ENCODE assay signal across 13 mouse cellular contexts in genomic region chr5:64079462-64079817, GRCm38 (mm10). TPM values are rescaled to one million over a fixed set of nuclear protein-coding genes. Genes with fewer than 3 reads are reported as not detected.
DNase-seq lines count a peak whose midpoint lies in the region; ATAC-seq and TF ChIP-seq lines count a peak whose summit lies in the region.
"Had no signal": no experiment of that assay in that cellular context is flagged by ENCODE, and none has a peak within 500 bp of the region (broad histone marks: within the 10 kb centered on the region; RNA-seq: fewer than 3 reads in every experiment).

No protein-coding gene starts in this region.

- H3K27me3 ChIP-seq in intestine, embryonic 14.5 days (replicated peaks; ENCODE audit: control insufficient read depth, insufficient read depth, low read length), result no peaks in the 10 kb centered on the region
- no peaks in the 10 kb centered on the region for H3K27me3 ChIP-seq in intestine, postnatal 0 days (replicated peaks; ENCODE audit: control insufficient read depth, insufficient read depth, low read length)
- H3K27me3 ChIP-seq in embryonic facial prominence, embryonic 13.5 days, result no peaks in the 10 kb centered on the region
- H3K27me3 ChIP-seq: liver, embryonic 12.5 days; Patski had no signal

- no peak for TF ChIP-seq CTCF in intestine, postnatal 0 days (IDR thresholded peaks at IDR 0.05; ENCODE audit: low read depth)

- no peaks in the 10 kb centered on the region for H3K36me3 ChIP-seq in intestine, embryonic 14.5 days (ENCODE audit: control insufficient read depth, insufficient read depth, low read length)
- H3K36me3 ChIP-seq in intestine, postnatal 0 days (ENCODE audit: control insufficient read depth, insufficient read depth), result no peaks in the 10 kb centered on the region
- no peaks in the 10 kb centered on the region for H3K36me3 ChIP-seq in embryonic facial prominence, embryonic 13.5 days
- H3K36me3 ChIP-seq: liver, embryonic 12.5 days had no signal

- H3K4me2 ChIP-seq in intestine, embryonic 14.5 days (ENCODE audit: low read length), result no peak overlapping the region
- no peak overlapping the region for H3K4me2 ChIP-seq in intestine, postnatal 0 days (replicated peaks; ENCODE audit: low read depth)
- no peak overlapping the region; the same call in 1 of the 2 replicates for H3K4me2 ChIP-seq in embryonic facial prominence, embryonic 13.5 days
- H3K4me2 ChIP-seq: liver, embryonic 12.5 days had no signal

- H3K9me3 ChIP-seq in intestine, embryonic 14.5 days (ENCODE audit: control insufficient read depth, low read length), result no peaks in the 10 kb centered on the region
- H3K9me3 ChIP-seq in intestine, postnatal 0 days (ENCODE audit: control insufficient read depth), result no peaks in the 10 kb centered on the region
- H3K9me3 ChIP-seq in embryonic facial prominence, embryonic 13.5 days, result no peaks in the 10 kb centered on the region
- H3K9me3 ChIP-seq: liver, embryonic 12.5 days had no signal

- no peak for ATAC-seq in intestine, embryonic 14.5 days (replicated peaks; ENCODE audit: low FRiP score, low TSS enrichment, low read depth)
- no peak for ATAC-seq in intestine, postnatal 0 days
- ATAC-seq in common myeloid progenitor, adult 5-6 weeks (replicated peaks; ENCODE audit: low read depth, poor library complexity, severe bottlenecking), result peak; percentile 65
- no peak for ATAC-seq in embryonic facial prominence, embryonic 13.5 days (ENCODE audit: insufficient number of reproducible peaks, insufficient read depth, low FRiP score, low TSS enrichment, low read depth)
- peak; percentile 45; the same call in 1 of the 2 replicates for ATAC-seq in megakaryocyte progenitor cell, adult 5-6 weeks (replicated peaks; ENCODE audit: poor library complexity)
- ATAC-seq: hindbrain, postnatal 0 days; liver, embryonic 12.5 days; Patski had no signal

- no peak overlapping the region for H3K4me3 ChIP-seq in intestine, embryonic 14.5 days (ENCODE audit: low read depth, low read length)
- no peak overlapping the region for H3K4me3 ChIP-seq in intestine, postnatal 0 days (ENCODE audit: low read depth, low read length)
- H3K4me3 ChIP-seq in embryonic facial prominence, embryonic 13.5 days, result no peak overlapping the region
- H3K4me3 ChIP-seq: heart, adult 2 months; liver, embryonic 12.5 days had no signal

- H3K9ac ChIP-seq in intestine, embryonic 14.5 days (ENCODE audit: low read length), result no peak overlapping the region
- no peak overlapping the region for H3K9ac ChIP-seq in intestine, postnatal 0 days (ENCODE audit: low read depth, low read length)
- H3K9ac ChIP-seq in embryonic facial prominence, embryonic 13.5 days, result no peak overlapping the region
- H3K9ac ChIP-seq: liver, embryonic 12.5 days had no signal

- H3K4me1 ChIP-seq in intestine, embryonic 14.5 days (replicated peaks; ENCODE audit: control insufficient read depth, insufficient read depth, low read length), result peaks cover 14% of the 10 kb centered on the region
- H3K4me1 ChIP-seq in intestine, postnatal 0 days (replicated peaks; ENCODE audit: control insufficient read depth, insufficient read depth, low read length), result no peaks in the 10 kb centered on the region
- peaks cover 5% of the 10 kb centered on the region; the same call in 1 of the 2 replicates for H3K4me1 ChIP-seq in embryonic facial prominence, embryonic 13.5 days
- H3K4me1 ChIP-seq: liver, embryonic 12.5 days had no signal

- no peak for DNase-seq in intestine, embryonic 14.5 days (ENCODE audit: low spot score)
- no peak for DNase-seq in adrenal gland, adult 18-20 months (ENCODE audit: low spot score in 2 of 2)
- no peak for DNase-seq in thymus, postnatal 4 days
- DNase-seq: cerebellum, adult 8-10 months; heart, adult 2 months; kidney, postnatal 36 days had no signal

- H3K27ac ChIP-seq in intestine, embryonic 14.5 days (ENCODE audit: low read depth), result peak overlapping the region; percentile 84
- H3K27ac ChIP-seq in intestine, postnatal 0 days (ENCODE audit: low read depth, low read length), result no peak overlapping the region
- H3K27ac ChIP-seq in embryonic facial prominence, embryonic 13.5 days, result peak overlapping the region; percentile 73
- H3K27ac ChIP-seq: heart, adult 2 months; hindbrain, postnatal 0 days; liver, embryonic 12.5 days had no signal

- WGBS in intestine, embryonic 14.5 days, result 58% methylated on average over 4 of the region's 4 CpGs
- WGBS in intestine, postnatal 0 days, result 66% methylated on average over 4 of the region's 4 CpGs
- WGBS in embryonic facial prominence, embryonic 13.5 days, result 53% methylated on average over 4 of the region's 4 CpGs

RNA-seq across cellular contexts. Expression of gene Pgm2, which starts 13.3 kb away (rescaled TPM):
- polyA plus RNA-seq in intestine, embryonic 14.5 days (2014; fragmentation: Nextera tagmentation; extraction: Ambion mirVana), result 35.2 and 36.3 TPM in 2 replicates
- polyA plus RNA-seq in intestine, postnatal 0 days (2015; fragmentation: Nextera tagmentation; extraction: Ambion mirVana), result 30.1 and 36.3 TPM in 2 replicates
- 39.5 and 40.6 TPM in 2 replicates for total RNA-seq in common myeloid progenitor, adult 5-6 weeks (2017)
- polyA plus RNA-seq in embryonic facial prominence, embryonic 13.5 days (2015; fragmentation: Nextera tagmentation; extraction: Ambion mirVana), result 32.0 and 35.7 TPM in 2 replicates
- total RNA-seq in megakaryocyte progenitor cell, adult 5-6 weeks (2015), result 40.1 and 40.7 TPM in 2 replicates
- 32.9 and 35.2 TPM in 2 replicates for total RNA-seq in megakaryocyte progenitor cell, adult 5-6 weeks (2017)
- 10 to 100 TPM; 17.3 to 28.8 TPM for total RNA-seq in adrenal gland, adult 18-20 months (2021)

Comparison
In these comparisons a context has a peak if more than half of its experiments do, and no peak if none do; other contexts are left out.
1. ATAC-seq: peak in common myeloid progenitor, adult 5-6 weeks (single experiment) and megakaryocyte progenitor cell, adult 5-6 weeks (single experiment); none in intestine, embryonic 14.5 days (single experiment), intestine, postnatal 0 days (single experiment) and embryonic facial prominence, embryonic 13.5 days (single experiment).